Mouse (Mus musculus) spleen, adult 2 months (tissue): Measurements from ENCODE around the gene Zfp455.

ENCODE experiments used
- CTCF ChIP-seq: fragments of 200-500 bp; IDR thresholded peaks from 2 replicates; pipeline ENCODE4 v1.5.1; 2011; ENCODE audit warnings: mild to moderate bottlenecking, inconsistent platforms; ENCODE audit not compliant: insufficient read depth, insufficient read length, insufficient replicate concordance; ENCODE audit errors: extremely low read depth
- POLR2A ChIP-seq: fragments of 200-500 bp; IDR thresholded peaks from 2 replicates; pipeline ENCODE4 v1.6.1; 2011; ENCODE audit warnings: low read depth, low read length, inconsistent platforms

DNA sequence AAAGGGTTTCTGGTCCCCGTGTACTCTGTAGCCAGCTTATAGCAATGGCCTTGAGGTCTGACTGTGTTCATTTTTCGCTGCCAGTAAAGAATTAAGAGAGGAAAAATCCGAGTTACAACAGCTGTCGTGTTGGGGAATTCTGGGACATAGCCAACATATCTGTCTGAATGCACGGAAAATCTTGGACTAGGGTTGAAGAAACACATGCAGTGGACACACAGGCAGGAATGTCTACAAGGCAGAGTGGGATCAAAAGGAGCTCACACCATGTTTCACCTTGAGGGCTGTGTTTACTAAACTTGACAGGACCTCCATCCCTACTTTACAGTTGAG lies 20.6 kb upstream of the Zfp455 start:
- TF ChIP-seq CTCF (no peak), POLR2A (no peak)
